Mouse (Mus musculus) ES-CJ7 (cell line): ENCODE results near the gene Slc35b1.

ENCODE experiments used
- DNase-seq: peaks from one replicate; pipeline ENCODE4 v3.0.0; 2011; ENCODE audit warnings: low read depth, low spot score

The Slc35b1 gene

DNA sequence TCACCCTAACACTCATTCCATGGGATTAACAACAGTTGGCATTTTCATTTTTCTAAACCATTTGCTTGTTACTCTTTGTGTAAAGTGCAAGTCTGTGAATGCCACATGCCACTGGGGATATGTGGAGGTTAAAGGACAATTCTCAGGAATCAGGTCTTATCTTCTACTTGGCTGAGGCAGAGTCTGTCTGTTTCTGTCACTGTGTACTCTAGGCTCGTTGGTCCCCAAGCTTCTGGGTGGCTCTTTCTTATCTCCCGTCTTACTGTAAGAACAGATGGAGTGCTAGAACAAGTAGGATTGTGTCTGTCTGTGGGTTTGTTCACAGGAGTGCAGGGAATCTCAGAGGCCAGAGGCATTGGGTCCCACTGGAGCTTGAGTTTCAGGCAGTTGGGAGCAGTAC is 46.9 kb downstream of the Slc35b1 start:
- DNase-seq = no peak

DNA sequence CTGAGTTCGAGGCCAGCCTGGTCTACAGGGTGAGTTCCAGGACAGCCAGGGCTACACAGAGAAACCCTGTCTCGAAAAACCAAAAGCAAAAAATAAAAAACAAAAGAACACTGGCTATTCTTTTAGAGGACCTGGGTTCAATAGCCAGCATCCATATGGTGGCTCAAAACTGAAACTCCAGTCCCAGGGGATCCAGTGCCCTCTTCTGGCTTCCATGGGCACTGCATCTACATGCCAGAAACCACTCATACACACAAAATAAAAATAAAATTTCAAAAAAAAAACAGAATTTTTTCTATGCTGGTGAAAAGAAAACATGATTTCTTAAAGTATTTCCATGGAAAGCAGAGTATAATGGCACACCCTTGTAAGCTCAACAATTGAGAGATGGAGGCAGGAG is 47.7 kb downstream of the Slc35b1 start:
- peak; percentile 23 for DNase-seq
